Mouse (Mus musculus) midbrain, embryonic 11.5 days (tissue): ENCODE data around the gene Vmp1. TPM values are rescaled to one million over a fixed set of nuclear protein-coding genes. Genes with fewer than 3 reads are reported as not detected.

Experiments used
- ATAC-seq: fragments of 200-750 bp; cut with Nextera tagmentation; 2 replicates; pipeline ENCODE4 v1.8.0; 2017; ENCODE audit warnings: moderate TSS enrichment, moderate library complexity; ENCODE audit not compliant: low FRiP score
- DNase-seq: peaks from one replicate; pipeline ENCODE4 v3.0.0; 2015; ENCODE audit warnings: low spot score; ENCODE audit errors: missing footprints
- H3K27ac ChIP-seq: fragments of 300-500 bp; sonication (generic); 2 replicates; pipeline ENCODE4 v1.5.1; 2014; ENCODE audit warnings: low read depth, low read length
- H3K27me3 ChIP-seq: fragments of 300-500 bp; sonication (generic); 2 replicates; pipeline ENCODE4 v1.6.1; 2014; ENCODE audit warnings: mild to moderate bottlenecking, low read length, moderate library complexity, mixed read lengths; ENCODE audit not compliant: control insufficient read depth, insufficient read depth
- H3K36me3 ChIP-seq: fragments of 300-500 bp; sonication (generic); 2 replicates; pipeline ENCODE4 v1.6.1; 2014; ENCODE audit warnings: mild to moderate bottlenecking, low read length, moderate library complexity, mixed read lengths; ENCODE audit not compliant: control insufficient read depth, insufficient read depth
- H3K4me1 ChIP-seq: fragments of 300-500 bp; sonication (generic); 2 replicates; pipeline ENCODE4 v1.6.1; 2014; ENCODE audit warnings: low read length; ENCODE audit not compliant: control insufficient read depth, insufficient read depth
- H3K4me2 ChIP-seq: fragments of 300-500 bp; sonication (generic); 2 replicates; pipeline ENCODE4 v1.6.1; 2014; ENCODE audit warnings: mild to moderate bottlenecking, moderate library complexity
- H3K4me3 ChIP-seq: fragments of 300-500 bp; sonication (generic); 2 replicates; pipeline ENCODE4 v1.5.1; 2014; ENCODE audit warnings: low read depth, low read length
- H3K9ac ChIP-seq: fragments of 300-500 bp; sonication (generic); 2 replicates; pipeline ENCODE4 v1.6.1; 2014; ENCODE audit warnings: low read length
- H3K9me3 ChIP-seq: fragments of 300-500 bp; sonication (generic); 2 replicates; pipeline ENCODE4 v1.6.1; 2016; ENCODE audit warnings: low read length; ENCODE audit not compliant: control insufficient read depth
- WGBS: fragments of 180-500 bp; shearing (Covaris S2); extraction: QIAGEN DNeasy Blood & Tissue Kit; methylation state at CpG from one replicate; pipeline ENCODE4 v1.1.7; 2014; 5-methylcytosine and 5-hydroxymethylcytosine counted together
- polyA plus RNA-seq: library from polyadenylated mRNA; unstranded; fragments of >200 nt; fragmentation: Nextera tagmentation; extraction: Ambion mirVana; gene quantifications from 2 replicates; pipeline ENCODE4 v1.2.1, GENCODE M21; 2014

The Vmp1 gene
- polyA plus RNA-seq, 1 experiment from 2014 or later: 93.7 TPM

DNA sequence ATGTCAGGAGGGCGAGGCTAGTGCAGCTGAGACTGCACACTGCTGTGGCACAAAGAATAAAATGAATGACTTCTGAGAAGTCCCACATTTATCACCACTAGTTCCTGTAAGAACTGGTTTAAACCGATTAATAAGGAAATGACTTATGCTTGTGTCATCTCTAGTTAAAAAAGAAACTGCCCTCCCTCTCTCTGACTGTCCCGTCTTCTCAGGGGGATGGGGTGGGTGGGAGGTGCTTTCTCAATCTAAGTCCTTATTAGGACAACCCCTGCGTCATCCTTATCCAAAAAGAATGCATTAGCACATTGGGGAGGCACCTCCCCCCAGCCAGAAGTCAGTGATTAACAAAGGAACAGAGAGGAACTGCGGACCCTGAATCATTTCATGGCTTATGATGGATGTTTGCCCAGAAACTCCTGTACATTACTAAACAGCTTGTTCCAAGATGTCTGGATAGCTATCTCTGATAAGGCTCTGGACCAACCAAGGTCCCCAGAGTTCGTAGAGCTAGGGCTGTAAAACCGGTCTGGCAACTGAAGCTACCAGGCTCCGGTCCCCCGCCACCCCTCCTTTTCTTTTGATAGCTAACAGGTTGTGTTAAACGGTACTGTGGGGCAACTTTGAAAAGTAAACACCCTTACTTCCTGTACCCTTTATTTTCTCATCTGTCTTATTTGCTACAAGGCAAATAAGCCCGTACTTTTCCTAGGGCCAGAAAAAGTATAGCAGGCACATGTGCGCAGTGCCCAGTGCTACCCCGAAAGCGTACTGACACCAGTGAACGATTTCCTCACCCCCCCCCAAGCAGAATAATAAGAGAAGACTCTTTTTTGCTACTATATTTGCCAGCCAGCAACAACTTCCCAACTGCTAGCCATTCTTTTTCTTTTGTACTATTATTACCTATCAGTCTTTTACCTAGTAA, 96.5 kb downstream of the Vmp1 start:
- 15% methylated on average over 15 of the region's 15 CpGs for WGBS
- ATAC-seq (no peak), DNase-seq (no peak)
- Histone ChIP-seq H3K27ac (no peak overlapping the region), H3K27me3 (no peaks in the 10 kb centered on the region), H3K4me3 (no peak overlapping the region), H3K4me2 (no peak overlapping the region; the same call in 1 of the 2 replicates), H3K36me3 (no peaks in the 10 kb centered on the region), H3K4me1 (peaks cover 8% of the 10 kb centered on the region; the same call in 1 of the 2 replicates), H3K9ac (no peak overlapping the region), H3K9me3 (no peaks in the 10 kb centered on the region)

GRCm38 (mm10) chr11:86586177-86586867, 97.3 kb downstream of the Vmp1 start:
- Histone ChIP-seq H3K36me3 (no peaks in the 10 kb centered on the region), H3K9ac (no peak overlapping the region), H3K27ac (no peak overlapping the region), H3K4me1 (peaks cover 8% of the 10 kb centered on the region; the same call in 1 of the 2 replicates), H3K27me3 (no peaks in the 10 kb centered on the region), H3K4me3 (no peak overlapping the region), H3K4me2 (no peak overlapping the region; the same call in 1 of the 2 replicates), H3K9me3 (no peaks in the 10 kb centered on the region)
- DNase-seq (no peak), ATAC-seq (no peak)
- WGBS: 21% methylated on average over 12 of the region's 12 CpGs

- no peaks in the 10 kb centered on the region for H3K36me3 ChIP-seq
- DNase-seq (no peak), ATAC-seq (no peak)
- no peak overlapping the region for H3K4me2 ChIP-seq
- peaks cover 8% of the 10 kb centered on the region; the same call in 1 of the 2 replicates for H3K4me1 ChIP-seq
- WGBS: 47% methylated on average over 3 of the region's 3 CpGs
- H3K27me3 ChIP-seq: no peaks in the 10 kb centered on the region
- no peak overlapping the region for H3K9ac ChIP-seq
- H3K27ac ChIP-seq: no peak overlapping the region
- no peaks in the 10 kb centered on the region for H3K9me3 ChIP-seq
- H3K4me3 ChIP-seq: no peak overlapping the region
Measured at GRCm38 (mm10) chr11:86585598-86585984, 98.0 kb downstream of the Vmp1 start.

DNA sequence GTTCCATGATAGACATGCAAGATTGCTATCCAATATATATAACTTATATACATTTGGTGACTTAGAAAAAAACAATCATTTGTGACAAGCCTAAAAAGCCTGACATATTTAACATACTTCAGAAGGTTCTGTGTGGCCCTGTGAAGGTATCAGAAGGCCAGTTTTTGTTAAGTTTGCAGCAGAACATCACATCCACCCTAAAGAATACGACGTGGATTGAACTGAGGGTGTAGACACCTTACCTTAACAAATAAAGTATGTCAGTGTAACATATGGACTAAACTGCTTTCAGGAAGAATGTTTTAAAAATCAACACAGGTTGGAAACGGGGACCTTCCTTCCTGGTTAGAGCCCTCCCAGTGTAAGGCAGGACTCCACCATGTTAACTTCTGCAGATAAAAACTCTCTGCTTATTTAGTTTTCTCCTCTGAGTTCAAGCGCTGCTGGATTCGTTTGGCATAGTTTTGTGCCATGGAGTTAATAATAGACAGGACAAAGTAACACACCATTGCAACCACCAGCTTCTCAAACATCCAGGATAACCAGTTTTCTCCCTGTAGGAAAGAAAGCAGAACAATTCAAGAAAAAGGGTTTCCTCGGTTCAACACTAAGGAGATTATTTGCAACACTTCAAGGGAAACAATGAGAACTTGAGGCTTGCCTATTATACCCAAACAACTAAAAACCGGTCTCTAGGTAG, 98.6 kb downstream of the Vmp1 start:
- no peaks in the 10 kb centered on the region for H3K36me3 ChIP-seq
- WGBS: 60% methylated on average over 7 of the region's 7 CpGs
- no peak overlapping the region for H3K4me2 ChIP-seq
- no peaks in the 10 kb centered on the region for H3K27me3 ChIP-seq
- H3K9ac ChIP-seq: no peak overlapping the region
- DNase-seq (no peak), ATAC-seq (no peak)
- no peak overlapping the region for H3K4me3 ChIP-seq
- H3K4me1 ChIP-seq: peaks cover 8% of the 10 kb centered on the region; the same call in 1 of the 2 replicates
- no peak overlapping the region for H3K27ac ChIP-seq
- no peaks in the 10 kb centered on the region for H3K9me3 ChIP-seq

- Histone ChIP-seq H3K4me3 (no peak overlapping the region), H3K9me3 (no peaks in the 10 kb centered on the region), H3K27ac (no peak overlapping the region), H3K27me3 (no peaks in the 10 kb centered on the region), H3K36me3 (no peaks in the 10 kb centered on the region), H3K4me1 (peaks cover 8% of the 10 kb centered on the region; the same call in 1 of the 2 replicates), H3K4me2 (no peak overlapping the region), H3K9ac (no peak overlapping the region)
- WGBS: 88% methylated on average over 14 of the region's 14 CpGs
- ATAC-seq (no peak), DNase-seq (no peak)
Measured at GRCm38 (mm10) chr11:86583990-86584897, 99.4 kb downstream of the Vmp1 start.

DNA sequence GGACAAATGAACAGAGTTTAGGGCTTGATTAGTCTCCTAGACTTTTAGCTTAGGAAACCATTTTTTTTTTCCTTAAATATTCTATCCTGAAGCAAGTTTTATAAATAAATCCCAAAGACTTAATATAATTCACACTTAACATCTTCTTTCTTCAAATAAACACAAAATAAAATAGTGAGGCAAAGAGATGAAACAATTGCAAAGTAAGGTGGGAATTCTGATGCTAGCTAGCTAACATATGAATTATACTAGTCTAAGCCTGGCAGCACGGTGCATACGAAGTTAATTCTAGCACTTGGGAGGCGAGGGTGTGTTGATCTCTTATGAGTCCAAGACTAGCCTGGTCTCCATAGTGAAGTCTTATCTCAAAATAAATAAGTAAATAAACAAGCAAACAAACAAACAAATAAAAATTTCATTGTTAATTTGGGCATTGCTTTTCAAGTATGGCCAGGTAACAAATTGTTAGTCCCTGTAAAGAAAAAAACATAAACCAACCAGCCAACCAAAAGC, 100.3 kb downstream of the Vmp1 start:
- Histone ChIP-seq H3K4me1 (peaks cover 8% of the 10 kb centered on the region; the same call in 1 of the 2 replicates), H3K36me3 (no peaks in the 10 kb centered on the region), H3K27ac (no peak overlapping the region), H3K4me3 (no peak overlapping the region), H3K4me2 (no peak overlapping the region), H3K9ac (no peak overlapping the region), H3K9me3 (no peaks in the 10 kb centered on the region), H3K27me3 (no peaks in the 10 kb centered on the region)
- ATAC-seq (no peak), DNase-seq (no peak)
- 91% methylated on average over 3 of the region's 3 CpGs for WGBS

DNA sequence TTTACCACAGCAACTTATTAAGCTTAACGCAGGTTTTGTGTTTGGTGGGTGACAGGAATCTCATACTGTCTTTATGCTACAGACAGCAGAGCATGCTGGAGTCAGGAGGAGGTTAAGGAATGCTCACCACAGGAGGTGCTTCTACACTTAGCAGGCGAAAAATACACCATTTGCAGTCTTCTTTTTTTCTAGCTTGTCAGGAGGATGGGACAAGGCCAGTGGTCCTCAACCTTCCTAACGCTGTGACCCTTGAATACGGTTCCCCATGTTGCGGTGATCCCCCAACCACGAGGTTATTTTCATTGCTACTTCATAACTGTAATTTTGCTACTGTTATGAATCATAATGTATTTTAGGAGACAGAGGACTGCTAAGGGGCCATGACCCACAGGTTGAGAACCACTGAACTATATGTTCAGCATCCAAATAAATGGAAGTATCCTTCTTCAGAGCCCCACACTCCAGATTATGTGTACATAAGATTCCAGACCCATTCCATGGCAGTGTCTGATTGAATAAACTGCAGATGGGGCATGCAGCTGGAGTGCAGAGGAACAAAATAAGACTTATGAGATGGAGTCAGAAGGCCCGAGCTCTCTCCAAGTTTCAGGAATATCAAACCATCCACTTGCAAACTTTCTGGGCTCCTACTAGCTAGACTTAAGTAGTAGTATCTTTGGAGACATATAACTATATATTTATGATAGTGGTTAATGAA, 100.9 kb downstream of the Vmp1 start:
- no peak for DNase-seq
- Histone ChIP-seq H3K36me3 (no peaks in the 10 kb centered on the region), H3K4me3 (no peak overlapping the region), H3K9ac (no peak overlapping the region), H3K4me1 (peaks cover 8% of the 10 kb centered on the region; the same call in 1 of the 2 replicates), H3K4me2 (no peak overlapping the region), H3K27ac (no peak overlapping the region), H3K27me3 (no peaks in the 10 kb centered on the region), H3K9me3 (no peaks in the 10 kb centered on the region)
- no peak for ATAC-seq
- WGBS: 82% methylated on average over 7 of the region's 7 CpGs
